Mouse (Mus musculus): Measurements from ENCODE around the gene Best3.

GRCm38 (mm10) chr10:116943025-116943424 is 43.1 kb upstream of the Best3 start:
- TF ChIP-seq POLR2A (IDR thresholded peaks at IDR 0.05; ENCODE audit: control insufficient read depth, extremely low read depth, insufficient read depth, low read length, poor library complexity), result no peak
- TF ChIP-seq CTCF (IDR thresholded peaks at IDR 0.05; ENCODE audit: borderline replicate concordance, control insufficient read depth, extremely low read depth, insufficient read depth, low read length, poor library complexity), result peak; percentile 63; the same call in 1 of the 2 replicates

Data from thymus, adult 2 months (tissue).